In genomic region chr2:119857341-119857740, GRCm38 (mm10) we compare ENCODE assay signal across 17 mouse cellular contexts.
"Had no signal": no experiment of that assay in that cellular context is flagged by ENCODE, and none has a peak within 500 bp of the region (broad histone marks: within the 10 kb centered on the region; RNA-seq: fewer than 3 reads in every experiment).

No protein-coding gene starts in this region.

- H3K4me2 ChIP-seq: lung, embryonic 15.5 days; midbrain, embryonic 11.5 days; midbrain, embryonic 13.5 days; midbrain, embryonic 15.5 days; neural tube, embryonic 12.5 days; stomach, embryonic 15.5 days had no signal

- DNase-seq: lung, adult 2 months; lung, postnatal 14 days; lung, postnatal 36 days; right cerebral cortex, postnatal 14 days; thymus, adult 2 months; thymus, postnatal 25 days; thymus, postnatal 4 days had no signal

- H3K27me3 ChIP-seq: lung, embryonic 15.5 days; midbrain, embryonic 13.5 days; midbrain, embryonic 15.5 days; neural tube, embryonic 12.5 days; stomach, embryonic 15.5 days had no signal

- H3K36me3 ChIP-seq: lung, embryonic 15.5 days; midbrain, embryonic 13.5 days; midbrain, embryonic 15.5 days; neural tube, embryonic 12.5 days; stomach, embryonic 15.5 days had no signal

- H3K4me3 ChIP-seq: lung, embryonic 15.5 days; megakaryocyte, embryonic 14.5 days; midbrain, embryonic 13.5 days; midbrain, embryonic 15.5 days; neural tube, embryonic 12.5 days; stomach, embryonic 15.5 days had no signal

- H3K27ac ChIP-seq: lung, embryonic 15.5 days; macrophage; midbrain, embryonic 13.5 days; midbrain, embryonic 15.5 days; neural tube, embryonic 12.5 days; stomach, embryonic 15.5 days; stomach, postnatal 0 days had no signal

- H3K9ac ChIP-seq: lung, embryonic 15.5 days; midbrain, embryonic 13.5 days; midbrain, embryonic 15.5 days; neural tube, embryonic 12.5 days; stomach, embryonic 15.5 days had no signal

- ATAC-seq: lung, postnatal 0 days; midbrain, embryonic 13.5 days; midbrain, embryonic 15.5 days had no signal

- H3K4me1 ChIP-seq: lung, embryonic 15.5 days; megakaryocyte, embryonic 14.5 days; midbrain, embryonic 13.5 days; midbrain, embryonic 15.5 days; neural tube, embryonic 12.5 days; stomach, embryonic 15.5 days had no signal

- H3K9me3 ChIP-seq: lung, embryonic 15.5 days; midbrain, embryonic 13.5 days; midbrain, embryonic 15.5 days; neural tube, embryonic 12.5 days; stomach, embryonic 15.5 days had no signal
